Mouse (Mus musculus): Measurements from ENCODE around the gene Cbfa2t3. TPM values are rescaled to one million over a fixed set of nuclear protein-coding genes. Genes with fewer than 3 reads are reported as not detected.

Gene Cbfa2t3
- polyA plus RNA-seq, 1 experiment from 2014 or later = 27.7 TPM

GRCm38 (mm10) chr8:122656056-122656999 lies 42.6 kb downstream of the Cbfa2t3 start:
- Histone ChIP-seq H3K36me3 (replicated peaks; ENCODE audit: control insufficient read depth, insufficient read depth) (no peaks in the 10 kb centered on the region), H3K27me3 (ENCODE audit: control insufficient read depth, insufficient read depth, low read length) (no peaks in the 10 kb centered on the region), H3K4me1 (replicated peaks; ENCODE audit: control insufficient read depth, insufficient read depth, low read length) (peaks cover 32% of the 10 kb centered on the region), H3K4me2 (replicated peaks) (no peak overlapping the region), H3K27ac (no peak overlapping the region), H3K9me3 (ENCODE audit: control insufficient read depth, low read length) (no peaks in the 10 kb centered on the region), H3K9ac (no peak overlapping the region), H3K4me3 (replicated peaks; ENCODE audit: low read length) (no peak overlapping the region)
- DNase-seq (ENCODE audit: low spot score) (no peak), ATAC-seq (ENCODE audit: low FRiP score) (no peak)
- 86% methylated on average over 13 of the region's 13 CpGs for WGBS

GRCm38 (mm10) chr8:122654768-122655167 lies 44.1 kb downstream of the Cbfa2t3 start:
- Histone ChIP-seq H3K9ac (no peak overlapping the region), H3K36me3 (replicated peaks; ENCODE audit: control insufficient read depth, insufficient read depth) (peaks cover under 1% of the 10 kb centered on the region; the same call in 1 of the 2 replicates), H3K4me1 (replicated peaks; ENCODE audit: control insufficient read depth, insufficient read depth, low read length) (peaks cover 32% of the 10 kb centered on the region), H3K4me2 (replicated peaks) (no peak overlapping the region), H3K4me3 (replicated peaks; ENCODE audit: low read length) (no peak overlapping the region), H3K9me3 (ENCODE audit: control insufficient read depth, low read length) (no peaks in the 10 kb centered on the region), H3K27ac (no peak overlapping the region), H3K27me3 (ENCODE audit: control insufficient read depth, insufficient read depth, low read length) (no peaks in the 10 kb centered on the region)
- 37% methylated on average over 7 of the region's 7 CpGs for WGBS
- DNase-seq (ENCODE audit: low spot score) (no peak), ATAC-seq (ENCODE audit: low FRiP score) (no peak)

DNA sequence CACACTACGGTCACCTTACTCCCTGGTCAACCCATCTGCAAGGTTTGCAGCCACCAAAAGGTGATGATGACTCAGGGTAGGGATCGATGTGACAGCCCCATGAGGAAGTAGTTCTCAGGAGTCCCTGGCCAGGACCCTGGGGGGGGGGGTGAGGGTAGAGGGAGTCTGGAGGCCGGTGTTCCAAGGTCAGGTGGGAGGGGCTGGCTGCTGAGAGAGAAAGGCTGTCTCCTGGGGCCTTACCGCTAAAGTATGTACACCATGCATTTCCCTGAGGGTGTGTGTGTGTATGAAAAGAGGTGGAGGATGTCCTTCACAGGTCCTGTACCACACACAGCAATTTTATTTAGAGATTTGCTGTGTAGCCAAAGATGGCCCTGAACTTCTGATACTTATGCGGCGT lies 46.3 kb downstream of the Cbfa2t3 start:
- Histone ChIP-seq H3K9ac (no peak overlapping the region), H3K27ac (no peak overlapping the region), H3K27me3 (ENCODE audit: control insufficient read depth, insufficient read depth, low read length) (no peaks in the 10 kb centered on the region), H3K9me3 (ENCODE audit: control insufficient read depth, low read length) (no peaks in the 10 kb centered on the region), H3K4me3 (replicated peaks; ENCODE audit: low read length) (no peak overlapping the region), H3K36me3 (replicated peaks; ENCODE audit: control insufficient read depth, insufficient read depth) (peaks cover 21% of the 10 kb centered on the region), H3K4me1 (replicated peaks; ENCODE audit: control insufficient read depth, insufficient read depth, low read length) (peaks cover 26% of the 10 kb centered on the region), H3K4me2 (replicated peaks) (no peak overlapping the region)
- WGBS = 71% methylated on average over 6 of the region's 6 CpGs
- ATAC-seq (ENCODE audit: low FRiP score) (no peak), DNase-seq (ENCODE audit: low spot score) (no peak)

GRCm38 (mm10) chr8:122651326-122651921 lies 47.5 kb downstream of the Cbfa2t3 start:
- Histone ChIP-seq H3K27me3 (ENCODE audit: control insufficient read depth, insufficient read depth, low read length) (no peaks in the 10 kb centered on the region), H3K4me2 (replicated peaks) (no peak overlapping the region), H3K4me1 (replicated peaks; ENCODE audit: control insufficient read depth, insufficient read depth, low read length) (peaks cover 26% of the 10 kb centered on the region), H3K36me3 (replicated peaks; ENCODE audit: control insufficient read depth, insufficient read depth) (peaks cover 32% of the 10 kb centered on the region), H3K27ac (no peak overlapping the region), H3K9me3 (ENCODE audit: control insufficient read depth, low read length) (no peaks in the 10 kb centered on the region), H3K4me3 (replicated peaks; ENCODE audit: low read length) (no peak overlapping the region), H3K9ac (no peak overlapping the region)
- DNase-seq (ENCODE audit: low spot score) = no peak
- 0 out of 2 replicates have a peak, but pooled peaks have one; percentile 31 for ATAC-seq (ENCODE audit: low FRiP score)
- 47% methylated on average over 15 of the region's 16 CpGs for WGBS

GRCm38 (mm10) chr8:122648192-122648970 lies 50.5 kb downstream of the Cbfa2t3 start:
- Histone ChIP-seq H3K9me3 (ENCODE audit: control insufficient read depth, low read length) (no peaks in the 10 kb centered on the region), H3K4me1 (replicated peaks; ENCODE audit: control insufficient read depth, insufficient read depth, low read length) (0 out of 2 replicates have a peak, but pooled peaks cover 12% of the 10 kb centered on the region), H3K27me3 (ENCODE audit: control insufficient read depth, insufficient read depth, low read length) (no peaks in the 10 kb centered on the region), H3K4me3 (replicated peaks; ENCODE audit: low read length) (no peak overlapping the region), H3K9ac (no peak overlapping the region), H3K4me2 (replicated peaks) (no peak overlapping the region), H3K27ac (no peak overlapping the region), H3K36me3 (replicated peaks; ENCODE audit: control insufficient read depth, insufficient read depth) (peaks cover 51% of the 10 kb centered on the region)
- no peak for DNase-seq (ENCODE audit: low spot score)
- 78% methylated on average over 15 of the region's 15 CpGs for WGBS
- no peak for ATAC-seq (ENCODE audit: low FRiP score)

DNA sequence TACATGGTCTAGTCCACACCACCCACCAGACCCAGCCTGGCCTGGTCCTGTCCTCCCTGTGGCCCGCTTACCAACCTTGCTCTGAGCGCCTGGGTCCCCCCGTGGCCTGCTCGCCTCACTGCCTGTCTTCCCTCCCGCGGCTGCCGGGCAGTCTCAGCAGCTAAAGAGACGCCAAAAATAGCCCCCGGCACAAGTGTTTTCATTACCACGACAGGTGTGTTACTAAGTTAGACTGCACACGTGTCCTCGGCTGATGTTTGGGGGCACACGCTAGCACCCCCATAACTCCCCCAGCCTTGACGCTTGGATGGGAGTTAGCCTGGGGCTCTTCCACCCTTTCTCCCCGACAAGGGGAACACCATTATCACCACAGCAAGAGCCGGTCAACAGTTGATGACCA lies 52.6 kb downstream of the Cbfa2t3 start:
- ATAC-seq (ENCODE audit: low FRiP score) (no peak), DNase-seq (ENCODE audit: low spot score) (no peak)
- H3K9ac ChIP-seq = no peak overlapping the region
- H3K27ac ChIP-seq = no peak overlapping the region
- H3K27me3 ChIP-seq (ENCODE audit: control insufficient read depth, insufficient read depth, low read length) = no peaks in the 10 kb centered on the region
- no peak overlapping the region for H3K4me2 ChIP-seq (replicated peaks)
- 91% methylated on average over 16 of the region's 16 CpGs for WGBS
- no peak overlapping the region for H3K4me3 ChIP-seq (replicated peaks; ENCODE audit: low read length)
- no peaks in the 10 kb centered on the region for H3K9me3 ChIP-seq (ENCODE audit: control insufficient read depth, low read length)
- peaks cover 68% of the 10 kb centered on the region for H3K36me3 ChIP-seq (replicated peaks; ENCODE audit: control insufficient read depth, insufficient read depth)
- H3K4me1 ChIP-seq (replicated peaks; ENCODE audit: control insufficient read depth, insufficient read depth, low read length) = 0 out of 2 replicates have a peak, but pooled peaks cover 5% of the 10 kb centered on the region

- no peak overlapping the region for H3K4me3 ChIP-seq (replicated peaks; ENCODE audit: low read length)
- no peaks in the 10 kb centered on the region; the same call in 1 of the 2 replicates for H3K4me1 ChIP-seq (replicated peaks; ENCODE audit: control insufficient read depth, insufficient read depth, low read length)
- no peak overlapping the region for H3K4me2 ChIP-seq (replicated peaks)
- H3K9me3 ChIP-seq (ENCODE audit: control insufficient read depth, low read length) = no peaks in the 10 kb centered on the region
- DNase-seq (ENCODE audit: low spot score) (no peak), ATAC-seq (ENCODE audit: low FRiP score) (no peak)
- H3K27me3 ChIP-seq (ENCODE audit: control insufficient read depth, insufficient read depth, low read length) = no peaks in the 10 kb centered on the region
- peaks cover 74% of the 10 kb centered on the region for H3K36me3 ChIP-seq (replicated peaks; ENCODE audit: control insufficient read depth, insufficient read depth)
- 74% methylated on average over 6 of the region's 6 CpGs for WGBS
- no peak overlapping the region for H3K27ac ChIP-seq
- H3K9ac ChIP-seq = no peak overlapping the region
Observed at GRCm38 (mm10) chr8:122644175-122644954, 54.5 kb downstream of the Cbfa2t3 start.

DNA sequence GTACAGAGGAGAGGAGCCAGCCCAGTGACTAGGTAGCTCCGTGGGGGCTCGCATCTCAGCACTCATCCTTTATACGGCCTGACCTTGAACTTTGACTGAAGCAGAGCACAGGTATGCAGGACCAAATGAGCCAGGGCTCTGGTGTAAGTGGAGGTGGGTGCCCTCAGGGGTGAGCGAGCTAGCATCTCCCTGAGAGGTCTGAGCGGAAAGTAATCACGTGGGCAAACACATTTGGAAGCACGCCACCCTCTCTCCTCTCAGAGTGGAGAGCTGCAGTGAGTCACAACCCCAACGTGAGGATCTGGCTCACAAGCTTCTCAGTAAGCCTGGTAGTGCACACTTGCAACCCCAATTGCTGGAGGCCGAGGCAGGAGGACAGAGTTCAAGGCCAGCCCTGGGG lies 56.8 kb downstream of the Cbfa2t3 start:
- no peak overlapping the region for H3K9ac ChIP-seq
- H3K4me2 ChIP-seq (replicated peaks) = no peak overlapping the region
- no peaks in the 10 kb centered on the region for H3K27me3 ChIP-seq (ENCODE audit: control insufficient read depth, insufficient read depth, low read length)
- H3K4me1 ChIP-seq (replicated peaks; ENCODE audit: control insufficient read depth, insufficient read depth, low read length) = peaks cover 6% of the 10 kb centered on the region; the same call in 1 of the 2 replicates
- peaks cover 70% of the 10 kb centered on the region for H3K36me3 ChIP-seq (replicated peaks; ENCODE audit: control insufficient read depth, insufficient read depth)
- ATAC-seq (ENCODE audit: low FRiP score) (no peak), DNase-seq (ENCODE audit: low spot score) (no peak)
- H3K9me3 ChIP-seq (ENCODE audit: control insufficient read depth, low read length) = no peaks in the 10 kb centered on the region
- WGBS = 76% methylated on average over 9 of the region's 9 CpGs
- no peak overlapping the region for H3K27ac ChIP-seq
- no peak overlapping the region for H3K4me3 ChIP-seq (replicated peaks; ENCODE audit: low read length)
